Mouse (Mus musculus): ENCODE measurements around the gene Nsd1.

Gene Nsd1

DNA sequence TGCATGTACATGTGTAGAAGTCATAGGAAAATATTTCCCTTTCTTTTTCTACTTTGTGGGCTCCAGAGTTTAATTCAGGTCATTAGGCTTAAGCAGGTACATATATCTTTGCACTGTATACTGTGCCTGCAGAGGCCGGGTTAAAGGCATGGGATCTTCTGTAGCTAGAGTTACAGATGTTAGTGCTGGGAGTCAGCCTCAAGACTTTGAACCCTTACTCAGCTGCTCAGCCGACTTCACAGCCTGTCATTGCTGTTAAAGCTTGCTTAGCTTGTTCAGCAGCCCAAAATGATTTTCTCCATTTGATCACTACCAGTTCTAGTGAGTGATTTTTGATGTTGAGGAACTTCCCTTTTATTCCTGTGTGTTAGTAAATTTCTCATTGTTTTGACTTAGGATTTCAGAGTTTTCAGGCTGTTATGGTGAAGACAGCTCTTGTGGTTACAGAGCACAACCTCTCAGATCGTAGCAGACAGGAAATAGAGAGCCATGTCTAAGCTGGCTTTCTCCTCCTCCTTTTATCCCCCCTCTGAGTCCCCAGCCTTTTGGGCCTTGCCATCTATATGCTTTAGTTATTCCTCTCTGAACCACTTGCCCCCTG is 45.6 kb downstream of the Nsd1 start:
- no peak for DNase-seq (ENCODE audit: low spot score)

DNA sequence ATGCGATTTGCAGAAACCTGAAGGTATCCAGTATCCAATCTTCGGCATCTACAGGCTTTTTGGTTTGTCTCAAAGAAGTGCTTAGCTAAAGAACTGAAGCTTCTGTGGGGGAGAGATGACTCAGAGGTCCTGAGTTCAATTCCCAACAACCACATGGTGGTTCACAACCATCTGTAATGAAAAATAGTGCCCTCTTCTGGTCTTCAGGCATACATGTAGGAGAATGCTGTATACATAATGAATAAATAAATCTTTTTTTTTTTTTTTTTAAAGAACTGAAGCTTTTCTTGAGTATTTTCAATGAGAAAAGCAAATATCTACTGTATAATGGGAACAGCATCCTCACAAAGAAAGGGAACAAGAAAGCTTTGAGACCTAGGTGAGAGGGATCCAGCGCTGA is 49.1 kb downstream of the Nsd1 start:
- no peak for DNase-seq (ENCODE audit: low spot score)

DNA sequence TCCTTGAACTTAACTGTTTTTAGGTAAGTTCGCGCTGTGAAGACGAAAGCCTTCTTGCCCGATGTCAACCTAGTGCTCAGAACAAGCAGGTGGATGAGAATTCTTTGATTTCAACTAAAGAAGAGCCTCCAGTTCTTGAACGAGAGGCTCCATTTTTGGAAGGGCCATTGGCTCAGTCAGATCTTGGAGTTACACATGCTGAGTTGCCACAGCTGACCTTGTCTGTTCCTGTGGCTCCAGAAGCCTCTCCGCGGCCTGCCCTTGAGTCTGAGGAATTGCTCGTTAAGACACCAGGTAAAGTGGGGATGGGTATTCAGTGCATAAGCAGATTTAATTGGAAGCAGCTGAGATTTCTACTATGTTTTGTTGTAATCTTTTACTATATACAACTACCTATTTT is 51.9 kb downstream of the Nsd1 start:
- no peak for DNase-seq (ENCODE audit: low spot score)

DNA sequence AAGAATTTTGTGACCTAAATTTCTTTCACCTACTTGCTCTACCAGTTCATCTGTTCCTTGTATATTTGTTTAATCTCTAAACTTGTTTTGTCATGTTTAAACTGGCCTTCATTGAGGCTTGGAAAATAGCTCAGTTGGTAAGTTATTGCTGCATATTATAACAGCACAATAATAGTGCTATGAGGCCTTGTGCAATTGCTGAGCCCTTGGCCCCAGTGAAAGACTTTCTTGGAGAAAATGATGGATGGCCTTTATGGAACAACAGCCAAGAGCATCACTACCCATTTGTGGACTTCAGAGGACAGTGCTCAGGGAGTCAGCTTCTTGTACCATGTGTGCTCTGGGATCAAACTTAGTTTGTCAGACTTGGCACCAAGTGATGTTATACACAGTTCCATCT is 52.5 kb downstream of the Nsd1 start:
- DNase-seq (ENCODE audit: low spot score): no peak

DNA sequence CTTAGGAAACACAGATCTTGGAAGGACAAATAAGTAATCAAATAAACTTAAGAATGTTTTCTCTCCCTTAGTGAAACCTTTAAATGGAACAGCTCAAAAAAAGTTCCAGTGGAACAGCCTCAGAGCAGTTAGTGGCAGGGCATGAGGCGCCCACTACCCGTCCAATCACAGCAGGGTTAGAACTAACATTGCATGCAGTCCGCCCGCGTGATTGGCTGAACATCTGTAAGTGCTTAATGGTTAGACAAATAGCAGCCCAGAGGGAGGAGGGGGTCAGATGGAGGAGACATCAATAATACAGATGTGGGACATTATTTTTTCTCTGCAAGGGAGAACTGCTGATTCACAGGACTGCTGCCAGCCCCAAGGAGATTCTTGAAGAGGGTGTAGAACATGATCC is 67.6 kb downstream of the Nsd1 start:
- DNase-seq (ENCODE audit: low spot score): no peak

DNA sequence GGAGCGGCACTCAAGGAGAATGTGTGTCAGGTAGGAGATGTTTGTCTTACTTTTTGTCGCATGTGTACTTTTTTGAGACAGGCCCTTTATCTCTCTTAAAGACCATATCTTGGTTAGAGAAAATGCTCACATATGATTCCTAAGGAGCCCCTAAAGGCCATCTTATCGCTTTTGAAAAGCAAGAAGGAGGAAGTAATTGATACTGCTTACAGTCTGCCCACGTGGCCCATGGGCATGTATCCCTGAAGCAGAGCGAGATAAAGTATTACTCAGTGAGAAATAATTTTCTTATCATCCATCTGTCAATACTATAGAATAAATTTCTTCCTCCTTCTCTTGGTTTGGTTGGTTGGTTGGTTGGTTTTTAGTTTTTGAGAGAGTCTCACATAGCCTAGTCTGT is 68.1 kb downstream of the Nsd1 start:
- DNase-seq (ENCODE audit: low spot score): no peak

DNA sequence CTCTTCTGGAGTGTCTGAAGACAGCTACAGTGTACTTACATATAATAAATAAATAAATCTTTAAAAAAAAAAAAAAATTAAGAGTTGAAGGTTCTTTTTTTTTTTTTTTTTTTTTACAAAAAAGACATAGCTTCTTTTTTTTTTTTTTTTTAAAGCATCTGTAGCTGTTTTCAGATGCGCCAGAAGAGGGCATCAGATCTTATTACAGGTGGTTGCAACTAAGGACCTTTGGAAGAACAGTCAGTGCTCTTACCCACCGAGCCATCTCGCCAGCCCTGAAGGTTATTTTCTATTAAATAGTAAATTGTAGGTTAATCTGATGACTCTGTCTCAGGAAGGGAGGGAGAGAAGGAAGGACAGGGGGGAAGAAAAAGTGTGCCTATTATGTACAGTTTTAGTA is 79.3 kb downstream of the Nsd1 start:
- DNase-seq (ENCODE audit: low spot score): no peak

DNA sequence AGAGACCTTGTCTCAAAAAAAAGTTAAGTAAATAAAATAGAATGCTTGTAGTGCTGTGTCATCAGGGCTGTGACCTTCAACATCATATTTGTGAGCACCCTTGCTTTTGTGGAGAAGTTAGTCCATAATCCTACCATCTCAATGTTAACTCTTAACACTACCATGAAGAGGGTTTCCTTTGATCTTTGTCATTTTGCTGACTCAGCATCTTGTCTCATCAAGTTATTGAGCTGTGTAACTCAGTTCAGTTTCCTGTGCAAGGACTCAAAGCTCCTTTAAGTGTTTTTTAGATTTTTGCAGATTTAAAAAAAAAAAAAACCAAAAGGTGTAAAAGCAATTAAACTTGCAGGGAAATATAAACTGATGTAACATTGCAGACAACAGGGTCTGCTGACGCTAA is 87.2 kb downstream of the Nsd1 start:
- DNase-seq (ENCODE audit: low spot score): no peak

DNA sequence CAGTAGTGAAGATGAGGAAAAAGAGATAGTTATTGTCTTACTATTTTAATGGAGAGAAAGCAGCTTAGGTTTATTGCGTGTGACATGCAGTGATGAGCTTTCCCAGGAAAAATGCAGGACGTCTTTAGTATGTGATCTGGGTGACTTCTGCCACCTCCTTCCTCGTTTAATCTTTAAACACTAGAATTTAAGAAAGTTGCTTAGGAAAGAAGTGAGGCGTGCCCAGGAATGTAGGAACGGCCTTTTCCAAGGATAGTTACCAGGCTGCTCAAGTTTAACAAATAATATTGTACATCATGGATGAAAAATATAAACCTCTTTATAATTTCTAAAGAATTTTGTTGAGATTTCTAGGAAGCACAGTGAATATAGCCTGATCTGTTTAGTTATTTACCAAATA is 91.3 kb downstream of the Nsd1 start:
- DNase-seq (ENCODE audit: low spot score): no peak

DNA sequence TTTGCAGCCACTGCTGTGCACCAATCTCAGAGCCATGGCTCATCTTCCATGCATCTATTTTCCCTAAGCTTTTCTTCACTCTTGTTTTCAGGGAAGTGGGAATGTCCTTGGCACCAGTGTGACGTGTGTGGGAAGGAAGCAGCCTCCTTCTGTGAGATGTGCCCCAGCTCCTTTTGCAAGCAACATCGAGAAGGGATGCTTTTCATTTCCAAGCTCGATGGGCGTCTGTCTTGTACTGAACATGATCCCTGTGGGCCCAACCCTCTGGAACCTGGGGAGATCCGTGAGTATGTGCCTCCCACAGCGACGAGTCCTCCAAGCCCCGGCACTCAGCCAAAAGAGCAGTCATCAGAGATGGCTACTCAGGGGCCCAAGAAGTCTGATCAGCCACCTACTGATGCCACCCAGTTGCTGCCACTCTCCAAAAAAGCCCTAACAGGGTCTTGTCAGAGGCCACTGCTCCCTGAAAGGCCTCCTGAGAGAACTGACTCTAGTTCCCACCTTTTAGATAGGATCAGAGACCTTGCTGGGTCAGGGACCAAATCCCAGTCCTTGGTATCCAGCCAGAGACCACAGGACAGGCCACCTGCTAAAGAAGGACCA is 102.5 kb downstream of the Nsd1 start:
- no peak for DNase-seq (ENCODE audit: low spot score)

DNA sequence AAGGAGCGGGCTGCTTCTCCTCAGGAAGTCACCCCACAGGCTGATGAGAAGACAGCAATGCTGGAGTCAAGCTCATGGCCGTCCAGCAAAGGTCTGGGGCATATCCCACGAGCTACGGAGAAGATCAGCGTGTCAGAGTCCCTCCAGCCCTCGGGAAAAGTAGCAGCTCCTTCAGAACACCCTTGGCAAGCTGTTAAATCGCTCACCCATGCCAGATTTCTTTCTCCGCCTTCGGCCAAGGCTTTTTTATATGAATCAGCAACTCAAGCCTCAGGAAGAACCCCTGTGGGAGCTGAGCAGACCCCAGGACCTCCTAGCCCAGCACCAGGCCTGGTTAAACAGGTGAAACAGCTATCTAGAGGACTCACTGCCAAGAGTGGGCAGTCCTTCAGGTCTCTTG is 103.5 kb downstream of the Nsd1 start:
- DNase-seq (ENCODE audit: low spot score): no peak

DNA sequence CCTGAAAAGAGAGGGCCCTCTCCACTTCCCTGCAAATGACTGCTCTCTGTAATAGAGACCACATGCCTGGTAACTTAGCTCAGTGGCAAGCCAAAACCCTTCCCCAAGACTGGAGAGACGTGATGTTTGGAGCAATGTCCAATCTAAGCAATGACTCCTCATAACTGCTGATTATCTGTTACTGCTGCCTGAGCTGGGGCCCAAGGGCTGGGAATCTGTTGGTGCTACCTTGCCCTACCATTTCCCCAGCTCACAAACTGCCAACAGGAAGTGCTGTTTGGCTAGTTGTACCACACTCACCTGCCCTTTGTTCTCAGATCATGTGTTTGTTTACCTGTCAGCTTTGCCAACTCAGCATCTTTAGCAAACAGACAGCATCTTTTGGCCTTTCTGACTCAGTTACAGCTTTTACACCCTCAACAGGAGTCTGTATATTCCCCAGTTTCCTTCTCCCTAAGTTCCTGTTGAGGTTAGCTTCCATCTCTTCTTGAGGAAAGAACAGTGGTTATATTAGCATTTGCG is 105.4 kb downstream of the Nsd1 start:
- no peak for DNase-seq (ENCODE audit: low spot score)

DNA sequence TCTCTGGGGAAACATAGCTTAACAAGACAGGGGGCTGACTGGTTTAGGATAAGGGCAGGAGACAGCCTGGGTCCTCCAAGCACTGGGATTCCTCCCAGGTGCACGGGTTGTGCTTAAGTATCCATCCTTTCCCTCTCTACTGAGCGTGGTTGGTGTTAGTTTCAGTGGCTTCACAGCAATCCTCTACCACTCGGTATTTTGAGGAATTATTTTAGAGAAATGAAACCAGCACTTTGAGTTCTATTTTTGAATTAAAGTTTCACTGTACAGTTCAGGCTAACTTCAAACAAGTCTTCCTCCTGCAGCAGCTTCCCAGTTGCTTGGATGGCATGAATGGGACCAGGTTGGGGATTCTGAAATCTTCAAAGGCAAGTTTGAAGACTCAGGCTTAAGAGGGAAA is 108.8 kb downstream of the Nsd1 start:
- no peak for DNase-seq (ENCODE audit: low spot score)

DNA sequence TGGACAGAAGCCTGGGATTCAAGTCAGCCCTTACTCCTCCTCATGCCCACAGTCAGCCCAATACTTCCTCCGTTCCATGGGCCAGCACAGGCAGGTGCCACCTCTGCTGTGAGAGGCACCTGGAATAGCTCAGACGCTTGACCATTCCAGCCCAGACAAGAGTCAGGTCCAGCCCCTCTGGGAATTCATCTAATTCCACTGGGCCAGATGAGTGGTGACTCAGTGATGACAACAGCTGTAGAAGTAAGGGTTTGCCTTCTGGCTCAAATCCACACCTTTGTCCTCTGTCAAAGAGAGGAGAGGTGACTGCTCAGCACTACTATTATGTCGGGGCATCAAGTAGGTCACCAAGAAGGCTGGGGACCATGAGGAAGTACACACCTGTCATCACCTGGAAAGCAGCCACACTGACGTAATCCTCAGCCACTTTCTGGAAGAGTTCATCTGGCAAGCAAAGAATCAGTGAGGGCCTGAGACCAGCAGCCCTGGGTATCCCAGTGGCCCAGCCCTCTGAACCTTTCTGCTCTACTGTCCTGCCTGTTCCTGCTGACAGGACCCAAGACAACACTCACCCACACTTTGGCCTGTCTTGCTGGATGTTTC is 110.5 kb downstream of the Nsd1 start, which contains the start of gene Prelid1:
TSS of gene Prelid1 (plus strand) at position 570 of the 603 bp plus-strand sequence.
- no peak for DNase-seq (ENCODE audit: low spot score)

DNA sequence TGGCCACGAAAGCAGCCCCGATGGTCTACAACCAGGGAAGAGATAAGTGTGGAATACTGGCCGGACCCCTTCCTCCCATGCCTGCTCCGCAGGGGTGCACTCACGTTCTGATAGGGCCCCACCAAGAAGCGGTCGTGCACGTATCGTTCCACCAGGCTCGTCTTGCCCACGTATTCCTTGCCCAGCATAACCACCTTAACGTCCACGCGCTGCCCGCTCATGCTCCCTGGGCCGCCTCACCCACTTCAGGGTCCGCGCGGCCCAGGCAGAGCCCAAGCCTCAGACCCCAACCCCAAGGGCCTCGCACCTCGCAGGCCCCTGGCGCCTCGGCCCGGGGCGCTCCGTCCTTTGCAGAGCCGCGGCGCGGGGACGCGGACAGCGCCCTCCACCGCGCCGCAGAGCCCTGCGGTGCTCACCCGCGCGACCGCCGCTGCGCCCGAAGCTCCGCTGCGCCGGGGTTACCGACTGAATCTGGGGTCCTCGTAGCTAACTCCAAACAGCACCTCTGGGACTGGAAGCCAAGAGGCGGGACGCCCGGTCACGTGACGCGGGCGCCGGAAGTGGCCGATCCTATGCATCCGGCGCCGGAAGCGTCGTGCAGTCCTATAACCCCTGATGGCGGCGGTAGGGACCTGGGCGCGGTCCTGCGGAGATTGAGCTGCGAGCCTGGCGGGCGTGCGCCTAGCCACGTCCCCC is 112.0 kb downstream of the Nsd1 start, which contains the start of gene Rab24:
TSS of gene Rab24 (minus strand) at position 513 of the 696 bp plus-strand sequence.
- peak; percentile 87 for DNase-seq (ENCODE audit: low spot score)

DNA sequence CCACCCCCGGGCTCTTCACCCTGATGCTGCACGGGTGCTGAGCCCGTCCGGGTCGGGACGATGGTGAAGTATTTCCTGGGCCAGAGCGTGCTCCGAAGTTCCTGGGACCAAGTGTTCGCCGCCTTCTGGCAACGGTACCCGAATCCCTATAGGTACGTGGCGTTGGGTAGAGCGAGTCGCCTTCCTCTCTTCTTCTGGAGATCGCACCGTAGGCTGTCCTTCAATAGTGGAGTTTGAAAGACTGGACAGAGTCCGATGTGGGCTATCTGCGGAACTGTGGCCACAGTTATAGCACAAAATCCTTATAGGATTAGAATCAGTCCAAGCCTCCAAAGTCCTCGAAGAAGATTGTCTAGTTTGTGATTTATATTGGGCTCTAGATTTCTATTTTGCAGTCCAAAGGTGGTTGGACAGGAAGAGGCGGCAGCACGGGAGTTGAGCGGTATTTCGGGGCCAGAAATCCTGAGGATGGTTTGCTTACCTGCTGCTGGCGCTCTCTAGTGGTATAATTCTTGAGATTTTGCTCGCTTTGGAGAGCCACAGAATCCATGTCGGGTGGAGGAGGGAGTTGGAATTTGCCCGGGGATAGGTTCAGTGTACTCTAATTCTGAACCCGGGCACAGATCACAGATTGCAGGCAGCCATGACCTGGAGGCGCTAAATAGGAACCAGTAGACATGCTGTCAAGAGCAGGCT is 112.7 kb downstream of the Nsd1 start:
- DNase-seq (ENCODE audit: low spot score): no peak

DNA sequence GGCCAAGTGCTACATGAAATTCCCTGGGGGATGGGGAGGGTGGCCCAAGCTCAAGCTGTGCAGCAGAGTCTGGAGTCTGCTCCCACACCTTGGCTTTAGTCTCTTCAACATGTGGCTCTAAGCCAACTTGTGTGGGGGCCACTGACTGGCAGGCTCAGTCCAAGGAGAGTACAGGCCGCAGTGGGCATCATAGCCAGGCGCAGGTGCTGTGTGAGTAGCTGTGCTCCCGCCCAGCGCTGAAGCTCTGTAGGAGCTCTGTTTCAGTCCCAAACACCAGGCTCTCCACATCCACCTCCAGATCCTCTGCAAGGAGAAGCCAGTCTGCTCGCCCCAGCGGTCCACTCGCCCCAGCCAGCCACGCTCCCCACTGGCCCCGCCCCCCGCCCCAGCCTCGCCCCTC is 116.0 kb downstream of the Nsd1 start:
- DNase-seq (ENCODE audit: low spot score): no peak

DNA sequence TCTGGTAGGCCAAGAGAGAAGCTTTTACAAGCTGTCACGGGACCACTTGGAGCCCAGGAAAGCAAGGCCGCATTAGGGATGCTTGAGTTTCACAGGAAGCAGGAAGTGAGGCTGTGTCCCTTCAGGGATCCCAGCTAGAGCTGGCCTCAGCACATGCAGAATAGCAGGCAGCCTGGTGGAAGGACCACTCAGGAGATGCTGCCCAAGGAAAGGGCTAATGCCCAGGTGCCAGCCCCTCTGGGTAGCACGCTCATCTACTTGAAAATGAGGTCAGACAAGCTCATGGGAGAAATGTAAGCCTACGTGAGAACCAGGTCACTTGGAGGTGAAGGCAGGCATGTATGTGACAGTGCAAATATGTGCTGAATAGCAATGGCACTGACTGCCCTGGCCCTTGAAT is 117.6 kb downstream of the Nsd1 start:
- no peak for DNase-seq (ENCODE audit: low spot score)

DNA sequence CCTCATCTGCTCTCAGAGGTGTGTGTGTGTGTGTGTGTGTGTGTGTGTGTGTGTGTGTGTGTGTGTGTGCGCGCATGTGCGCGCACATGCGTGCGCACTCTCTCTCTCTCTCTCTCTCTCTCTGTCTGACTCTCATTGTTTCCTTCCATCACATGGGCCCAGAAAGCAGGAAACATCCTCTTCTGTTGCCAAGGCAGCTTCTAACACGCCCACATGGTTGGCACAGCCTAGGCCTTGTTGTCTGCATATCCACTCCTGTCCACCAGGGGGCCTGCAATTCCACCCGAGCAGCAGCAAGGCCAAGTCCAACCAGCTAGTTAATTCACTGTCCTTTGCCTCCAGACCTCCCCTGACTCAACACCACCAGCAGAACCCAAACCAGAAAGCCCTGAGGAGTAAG is 118.1 kb downstream of the Nsd1 start:
- peak; percentile 81 for DNase-seq (ENCODE audit: low spot score)

DNA sequence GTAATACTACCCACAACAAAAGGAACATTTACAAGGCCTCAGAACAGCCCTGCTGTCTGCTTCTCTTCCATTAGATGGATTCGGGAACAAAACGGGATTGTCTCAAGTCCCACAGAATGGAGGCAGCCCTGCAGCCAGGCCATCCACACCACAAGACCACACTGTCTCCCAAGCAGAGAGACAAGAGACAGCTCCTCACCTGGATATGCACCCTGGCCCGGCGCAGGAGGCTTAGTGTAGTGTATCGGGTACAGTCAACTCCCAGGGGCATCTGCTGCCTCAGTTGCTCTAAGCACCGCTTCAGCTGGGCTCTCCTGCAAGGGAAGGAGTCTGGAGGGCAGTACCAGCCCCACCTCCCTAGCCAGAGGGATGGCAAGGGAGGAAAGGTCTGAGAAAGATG is 118.6 kb downstream of the Nsd1 start:
- DNase-seq (ENCODE audit: low spot score): no peak

DNA sequence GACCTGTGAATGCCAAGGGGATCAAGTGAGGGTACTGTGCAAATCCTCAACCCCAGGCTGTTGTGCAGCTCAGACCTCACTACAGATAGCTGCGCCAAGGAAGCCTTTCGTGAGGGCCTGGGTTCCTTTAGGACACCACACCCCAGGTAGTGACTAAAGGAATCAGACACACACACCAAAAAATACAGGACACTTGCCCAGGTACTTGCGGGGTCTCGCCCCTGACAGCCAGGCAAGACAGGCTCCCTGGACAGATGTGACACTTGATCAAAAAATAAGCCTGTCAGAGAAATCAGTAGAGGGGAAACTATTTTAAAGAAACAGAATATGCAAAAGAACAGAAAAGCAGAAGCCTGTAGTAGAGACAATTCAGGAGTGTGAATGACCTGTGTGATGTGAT is 119.1 kb downstream of the Nsd1 start:
- DNase-seq (ENCODE audit: low spot score): no peak

DNA sequence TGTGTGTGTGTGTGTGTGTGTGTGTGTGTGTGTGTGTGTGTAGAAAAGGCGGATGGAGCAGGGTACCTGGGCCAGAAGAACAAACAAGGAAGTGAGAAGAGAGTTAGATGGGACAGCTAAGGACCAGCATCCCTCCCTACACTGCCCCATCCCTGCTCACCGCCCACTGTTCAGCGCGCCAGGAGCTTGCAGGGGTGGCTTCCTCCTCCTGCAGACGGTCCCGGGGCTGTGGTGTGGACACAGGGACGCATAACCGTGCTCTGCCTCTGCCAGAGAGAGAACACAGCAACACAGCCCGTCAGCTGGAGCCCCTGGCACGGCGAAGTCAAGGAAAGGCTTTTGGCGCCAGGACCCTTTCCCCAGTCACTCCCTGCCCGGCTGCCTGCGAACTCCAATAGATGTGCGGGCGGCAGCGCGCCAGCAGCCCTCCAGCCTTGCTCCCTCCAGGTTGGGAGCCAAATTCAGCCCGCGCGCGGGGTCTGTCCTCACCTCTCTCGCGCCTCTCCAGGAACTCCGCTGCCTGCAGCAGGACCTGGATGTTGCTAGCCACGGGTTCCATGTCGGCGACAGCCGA is 119.6 kb downstream of the Nsd1 start:
- peak; percentile 61 for DNase-seq (ENCODE audit: low spot score)
